Mouse (Mus musculus) B cell, adult 67 days (primary cell): ENCODE measurements around the gene Olfr71. TPM values are rescaled to one million over a fixed set of nuclear protein-coding genes. Genes with fewer than 3 reads are reported as not detected.

ENCODE experiments used
- total RNA-seq, 2 experiments: library from RNA; stranded (reverse); gene quantifications; 4 replicates each; pipeline ENCODE4 v1.2.4; 2023

Gene Olfr71
- total RNA-seq: not detected

DNA sequence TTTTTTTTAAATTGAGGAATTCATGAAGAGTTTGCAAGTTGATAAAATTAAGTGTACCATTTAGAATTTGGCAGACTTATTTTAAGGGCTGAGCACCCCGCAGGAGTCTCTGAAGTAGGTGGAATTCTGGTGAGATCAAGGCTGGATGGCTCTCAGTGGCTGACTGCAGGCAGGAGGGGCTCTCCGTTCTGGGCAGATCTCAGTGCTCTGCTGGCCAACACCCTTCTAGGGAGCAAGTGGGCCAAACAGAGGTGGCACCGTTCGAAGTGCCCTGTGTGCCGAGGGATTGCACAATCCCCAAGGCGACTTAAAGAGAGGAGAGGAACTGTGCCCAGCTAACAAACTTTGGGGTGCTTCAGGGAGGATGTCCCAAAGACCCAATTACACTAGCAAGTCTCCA, at the start of gene Olfr71:
Gene Olfr71, minus strand, starts transcription at position 387 of the 400 bp plus-strand sequence.

DNA sequence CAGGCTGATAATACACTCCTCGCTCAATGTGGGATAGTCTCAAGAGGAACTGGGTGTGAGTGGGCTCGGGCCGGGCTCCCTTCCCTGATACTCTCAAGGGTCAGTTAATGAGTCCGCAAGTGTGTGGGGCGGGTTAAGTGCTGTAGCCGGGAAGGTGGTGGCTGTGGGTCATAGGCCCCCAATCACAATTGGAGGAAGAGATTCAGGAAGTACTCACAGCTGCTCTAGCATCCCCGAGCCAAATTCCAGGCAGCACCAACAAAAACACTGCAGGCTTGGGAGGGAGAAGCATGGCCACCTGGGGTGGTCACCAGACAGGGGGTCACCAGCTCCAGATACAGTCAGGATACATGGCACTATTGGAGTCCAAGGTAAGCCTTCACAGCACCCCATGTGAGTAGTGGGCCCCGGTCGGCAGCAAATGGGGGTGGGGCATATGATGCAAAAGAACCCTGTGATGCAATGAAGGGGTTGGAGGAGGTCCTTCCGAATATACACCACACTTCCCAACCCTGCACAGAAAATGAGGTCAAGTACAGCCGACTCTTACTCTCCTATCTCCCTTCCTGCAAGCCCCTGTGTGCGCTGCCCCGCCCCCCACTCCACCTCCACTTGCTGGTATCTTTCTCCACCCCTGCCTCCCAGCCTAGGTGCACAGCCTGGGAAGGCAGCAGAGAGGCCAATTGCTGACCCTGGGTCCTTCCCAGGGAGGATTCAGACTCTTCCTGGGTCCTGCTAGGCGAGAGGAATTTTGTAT, 19.9 kb upstream of the Olfr71 start, which contains the start of gene Spaar:
Gene Spaar, plus strand, starts transcription at position 241 of the 757 bp plus-strand sequence.

DNA sequence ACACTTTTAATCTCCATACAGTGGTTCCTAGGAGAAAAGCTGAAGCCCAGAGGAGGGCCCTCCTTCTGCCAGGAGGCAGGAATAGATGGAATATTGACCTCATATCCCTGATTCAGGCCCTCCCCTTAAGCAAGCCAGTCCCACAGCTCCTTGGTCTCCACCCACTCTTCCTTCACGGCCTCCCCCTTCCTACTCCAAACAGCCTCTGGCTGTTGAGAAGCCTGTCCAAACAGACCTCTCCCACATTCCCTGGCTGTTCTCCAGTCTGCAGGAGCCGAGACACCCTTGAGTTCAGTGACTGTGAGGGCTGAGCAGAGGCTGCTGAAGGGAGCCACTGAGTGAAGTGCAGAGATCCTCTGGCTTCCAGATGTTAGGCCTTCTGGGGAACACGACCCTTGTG, 16.9 kb upstream of the Olfr71 start, which contains the start of gene Hrct1:
Gene Hrct1, plus strand, starts transcription at position 194 of the 400 bp plus-strand sequence.

DNA sequence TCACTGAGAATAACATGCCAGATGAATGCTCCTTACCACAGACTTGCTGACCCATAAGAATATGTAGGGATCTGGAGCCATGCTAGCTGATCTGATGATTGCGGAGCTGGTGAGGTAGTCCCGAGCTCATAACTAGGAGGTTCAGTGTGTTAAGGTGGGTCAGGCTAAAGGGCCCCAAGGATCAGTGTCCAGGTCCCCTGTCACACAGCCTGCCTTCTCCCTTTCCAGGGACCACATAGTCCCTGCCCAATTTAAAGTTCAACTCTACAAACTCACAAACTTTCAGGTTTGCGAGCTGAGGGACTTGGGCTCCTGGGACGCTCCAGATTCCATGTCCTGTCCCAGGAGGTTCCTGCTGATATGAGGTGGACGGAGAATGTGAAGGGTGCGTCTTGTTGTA, 9.3 kb downstream of the Olfr71 start, which contains the start of gene Olfr70:
Gene Olfr70, minus strand, starts transcription at position 101 of the 400 bp plus-strand sequence.

DNA sequence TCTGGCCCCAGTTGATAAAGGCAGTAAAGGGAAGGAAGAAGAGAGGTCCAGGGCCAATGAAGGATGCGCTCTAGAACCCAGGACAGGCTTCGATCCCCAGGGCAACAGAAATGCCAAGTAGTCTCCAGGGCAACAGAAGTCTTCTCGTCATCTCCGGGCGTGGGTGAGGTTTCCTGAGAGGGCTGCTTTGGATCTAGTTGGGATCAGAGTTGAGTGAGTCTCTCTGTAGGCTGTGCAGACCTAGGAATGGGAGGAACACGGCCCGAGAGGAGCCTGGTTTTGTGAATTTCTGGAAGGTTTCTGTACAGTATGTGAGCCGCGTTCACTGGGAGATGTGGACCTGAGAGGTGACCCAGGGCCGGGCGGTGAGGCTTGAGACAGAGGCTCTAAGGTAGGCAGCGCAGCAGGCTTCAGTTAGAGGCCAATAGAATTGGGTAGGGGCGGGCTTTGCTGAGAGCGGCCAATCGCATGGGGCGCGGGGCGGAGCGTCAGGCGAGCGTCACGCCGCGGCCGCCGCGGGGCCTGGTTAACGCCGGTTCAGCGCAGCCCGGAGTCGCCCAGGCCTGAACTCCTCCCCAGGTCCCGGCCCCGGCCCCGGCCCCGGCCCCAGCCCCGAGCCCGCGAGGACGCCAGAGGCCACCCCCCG, 41.1 kb downstream of the Olfr71 start, which contains the start of the genes Tmem8b and Fam221b:
Gene Tmem8b, plus strand, starts transcription at position 190 of the 646 bp plus-strand sequence.
Gene Fam221b, minus strand, starts transcription at position 364 of the 646 bp plus-strand sequence.

DNA sequence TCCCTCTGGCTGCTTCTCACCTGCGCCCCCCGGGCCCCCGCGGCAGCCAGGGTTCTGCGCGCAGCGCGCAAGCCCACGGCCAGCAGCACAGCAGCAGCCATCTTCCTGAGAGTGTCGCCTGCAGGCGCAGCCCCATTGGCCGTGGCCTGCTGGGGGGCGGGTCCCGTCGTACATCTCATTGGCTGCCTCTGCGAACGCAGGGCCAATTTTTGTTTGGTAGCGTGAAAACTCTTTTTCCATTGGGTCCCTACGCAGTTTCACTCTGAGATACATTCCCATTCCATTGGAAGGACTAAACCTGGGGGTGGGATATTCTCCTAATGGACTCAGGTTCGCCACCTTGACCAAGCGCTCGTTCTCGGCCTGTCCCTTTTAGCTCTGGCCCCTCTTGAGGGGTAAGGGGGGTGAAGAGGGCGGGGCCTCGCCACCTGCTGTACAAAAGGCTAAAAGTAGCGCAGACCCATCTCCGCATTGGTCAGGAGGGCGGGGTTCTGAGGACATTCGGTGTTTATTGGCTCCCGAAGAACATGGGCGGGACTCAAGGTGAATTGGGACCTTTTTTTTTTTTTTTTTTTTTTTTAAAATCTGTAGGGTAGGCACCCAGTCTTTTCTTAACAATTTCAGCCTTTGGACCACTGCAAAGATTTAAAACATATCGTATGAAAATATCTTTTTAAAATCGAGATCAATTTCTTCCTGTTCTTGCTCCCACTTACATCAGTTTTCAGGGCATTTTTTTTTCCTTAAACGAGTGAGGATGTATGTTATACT, 53.5 kb downstream of the Olfr71 start, which contains the start of gene Hint2:
Gene Hint2, minus strand, starts transcription at position 128 of the 771 bp plus-strand sequence.

Other genes starting within 250 kb of the Olfr71 start
- 10 to 100 TPM; 10.3 to 18.2 TPM for gene Sit1, start 226.5 kb downstream of the Olfr71 start, total RNA-seq
- gene Ccdc107, start 217.4 kb downstream of the Olfr71 start, total RNA-seq: 10 to 100 TPM; 27.5 to 31.2 TPM
- gene Arhgef39, start 210.6 kb downstream of the Olfr71 start, total RNA-seq: 1 to 10 TPM; 1.5 to 2.7 TPM
- under 1 TPM; 0.32 to 0.86 TPM for gene Car9, start 203.3 kb downstream of the Olfr71 start, total RNA-seq
- gene Tpm2, start 186.5 kb downstream of the Olfr71 start, total RNA-seq: not detected
- gene Creb3, start 147.9 kb downstream of the Olfr71 start, total RNA-seq: 10 to 100 TPM; 68.9 to 74.4 TPM
- gene Tln1, start 147.6 kb downstream of the Olfr71 start, total RNA-seq: 100 to 1,000 TPM; 274 to 317 TPM
- gene Rgp1, start 131.5 kb downstream of the Olfr71 start, total RNA-seq: 10 to 100 TPM; 55.0 to 64.4 TPM
- 10 to 100 TPM; 43.2 to 50.3 TPM for gene Gba2, start 131.4 kb downstream of the Olfr71 start, total RNA-seq
- not detected for gene Msmp, start 125.8 kb downstream of the Olfr71 start, total RNA-seq
- 1 to 10 TPM; 1.4 to 4.2 TPM for gene Npr2, start 78.3 kb downstream of the Olfr71 start, total RNA-seq
- under 1 TPM in 1 of 2 experiments, not detected in 1; 0.52 TPM for gene Spag8, start 56.7 kb downstream of the Olfr71 start, total RNA-seq
- 10 to 100 TPM; 21.1 to 23.2 TPM for gene Hint2, start 53.8 kb downstream of the Olfr71 start, total RNA-seq
- 1 to 10 TPM; 3.4 to 5.9 TPM for gene Tmem8b, start 41.3 kb downstream of the Olfr71 start, total RNA-seq
- gene Fam221b, start 41.1 kb downstream of the Olfr71 start, total RNA-seq: under 1 TPM in 1 of 2 experiments, not detected in 1; 0.15 TPM
- not detected for gene Olfr70, start 9.4 kb downstream of the Olfr71 start, total RNA-seq
- gene Hrct1, start 16.9 kb upstream of the Olfr71 start, total RNA-seq: not detected
- gene Spaar, start 19.8 kb upstream of the Olfr71 start, total RNA-seq: not detected
- not detected for gene Olfr159, start 60.8 kb upstream of the Olfr71 start, total RNA-seq
- not detected for gene Olfr156, start 113.6 kb upstream of the Olfr71 start, total RNA-seq
- not detected for gene Olfr157, start 129.9 kb upstream of the Olfr71 start, total RNA-seq
- gene Olfr155, start 141.3 kb upstream of the Olfr71 start, total RNA-seq: not detected
- under 1 TPM; 0.38 to 0.56 TPM for gene Reck, start 165.3 kb upstream of the Olfr71 start, total RNA-seq
- gene Glipr2, start 247.1 kb upstream of the Olfr71 start, total RNA-seq: 1 to 10 TPM; 9.2 to 9.3 TPM